Mouse (Mus musculus) midbrain, embryonic 10.5 days (tissue): ENCODE data around the gene Rsbn1. TPM values are rescaled to one million over a fixed set of nuclear protein-coding genes. Genes with fewer than 3 reads are reported as not detected.

Source experiments
- polyA plus RNA-seq: library from polyadenylated mRNA; unstranded; fragments of >200 nt; fragmentation: Nextera tagmentation; extraction: Ambion mirVana; gene quantifications from 2 replicates; pipeline ENCODE4 v1.2.1, GENCODE M21; 2016

Gene Rsbn1
- polyA plus RNA-seq, 1 experiment from 2014 or later: 14.5 TPM

Other genes with a start within 250 kb of the Rsbn1 start
- 9.9 TPM in 2 replicates for gene Olfml3, start 176.1 kb upstream of the Rsbn1 start, polyA plus RNA-seq
- gene Gm10964, start 174.8 kb upstream of the Rsbn1 start, polyA plus RNA-seq: not detected in 2 replicates
- gene Hipk1, start 122.6 kb upstream of the Rsbn1 start, polyA plus RNA-seq: 9.9 and 10.8 TPM in 2 replicates
- 34.8 and 40.8 TPM in 2 replicates for gene Dclre1b, start 104.7 kb upstream of the Rsbn1 start, polyA plus RNA-seq
- gene Ap4b1, start 104.6 kb upstream of the Rsbn1 start, polyA plus RNA-seq: 21.1 and 23.3 TPM in 2 replicates
- 0.22 TPM in 2 replicates for gene Gm43064, start 104.5 kb upstream of the Rsbn1 start, polyA plus RNA-seq
- gene Bcl2l15, start 81.5 kb upstream of the Rsbn1 start, polyA plus RNA-seq: 0.21 TPM in 1 of 2 replicates, not detected in the other
- 0.12 and 0.22 TPM in 2 replicates for gene Ptpn22, start 54.3 kb upstream of the Rsbn1 start, polyA plus RNA-seq
- gene Phtf1, start 54.0 kb downstream of the Rsbn1 start, polyA plus RNA-seq: 36.1 and 41.4 TPM in 2 replicates